ENCODE assay signal across 8 mouse cellular contexts in genomic region chr17:45618941-45619385, GRCm38 (mm10). TPM values are rescaled to one million over a fixed set of nuclear protein-coding genes. Genes with fewer than 3 reads are reported as not detected.
DNase-seq lines count a peak whose midpoint lies in the region; ATAC-seq lines count a peak whose summit lies in the region.

No protein-coding gene starts in this region.

- H3K9ac ChIP-seq in embryonic facial prominence, embryonic 14.5 days (ENCODE audit: low read depth, low read length), result peak overlapping the region; percentile 41; the same call in 1 of the 2 replicates
- no peak overlapping the region for H3K9ac ChIP-seq in hindbrain, embryonic 14.5 days
- peak overlapping the region; percentile 28; the same call in 1 of the 2 replicates for H3K9ac ChIP-seq in neural tube, embryonic 11.5 days (ENCODE audit: low read length)

- H3K4me2 ChIP-seq in embryonic facial prominence, embryonic 14.5 days (ENCODE audit: low read depth, low read length), result peak overlapping the region; percentile 43
- H3K4me2 ChIP-seq in hindbrain, embryonic 14.5 days (replicated peaks), result peak overlapping the region; percentile 17; the same call in 1 of the 2 replicates
- peak overlapping the region; percentile 33 for H3K4me2 ChIP-seq in neural tube, embryonic 11.5 days (ENCODE audit: low read depth)

- 18% methylated on average over 8 of the region's 8 CpGs for WGBS in embryonic facial prominence, embryonic 14.5 days
- WGBS in hindbrain, embryonic 14.5 days, result 17% methylated on average over 8 of the region's 8 CpGs
- 5% methylated on average over 8 of the region's 8 CpGs for WGBS in neural tube, embryonic 11.5 days

- H3K4me1 ChIP-seq in embryonic facial prominence, embryonic 14.5 days (ENCODE audit: control insufficient read depth, insufficient read depth, low read length), result peaks cover 12% of the 10 kb centered on the region; the same call in 1 of the 2 replicates
- H3K4me1 ChIP-seq in hindbrain, embryonic 14.5 days (replicated peaks; ENCODE audit: control insufficient read depth, insufficient read depth, low read length), result no peaks in the 10 kb centered on the region; the same call in 1 of the 2 replicates
- H3K4me1 ChIP-seq in neural tube, embryonic 11.5 days (ENCODE audit: control insufficient read depth, insufficient read depth, low read length), result peaks cover 9% of the 10 kb centered on the region; the same call in 1 of the 2 replicates

- peak overlapping the region; percentile 48 for H3K27ac ChIP-seq in embryonic facial prominence, embryonic 14.5 days (replicated peaks; ENCODE audit: low read depth, low read length)
- H3K27ac ChIP-seq in hindbrain, embryonic 14.5 days, result no peak overlapping the region
- 0 out of 2 replicates have a peak overlapping the region, but pooled peaks have one; percentile 17 for H3K27ac ChIP-seq in neural tube, embryonic 11.5 days (ENCODE audit: low read depth, low read length)

- H3K36me3 ChIP-seq in embryonic facial prominence, embryonic 14.5 days (ENCODE audit: control insufficient read depth, insufficient read depth, low read length), result no peaks in the 10 kb centered on the region
- no peaks in the 10 kb centered on the region for H3K36me3 ChIP-seq in hindbrain, embryonic 14.5 days (replicated peaks; ENCODE audit: control insufficient read depth, insufficient read depth)
- no peaks in the 10 kb centered on the region for H3K36me3 ChIP-seq in neural tube, embryonic 11.5 days (ENCODE audit: control insufficient read depth, insufficient read depth, low read length)

- intact Hi-C loops in gastrocnemius, postnatal 14 days (cut with DNase I; ENCODE audit: low total_unique reads), result no loop called here

- peak; percentile 52 for DNase-seq in gastrocnemius, postnatal 14 days
- DNase-seq in gastrocnemius, postnatal 4 days (ENCODE audit: low spot score in 2 of 2), result no peak
- DNase-seq in embryonic facial prominence, embryonic 14.5 days (ENCODE audit: low spot score), result no peak
- no peak for DNase-seq in hindbrain, embryonic 14.5 days (ENCODE audit: low spot score)
- DNase-seq in liver, result peak; percentile 53
- DNase-seq in neural tube, embryonic 11.5 days (ENCODE audit: low spot score), result no peak
- DNase-seq in right cerebral cortex, adult 18-20 months, result no peak

- no peaks in the 10 kb centered on the region for H3K9me3 ChIP-seq in embryonic facial prominence, embryonic 14.5 days (ENCODE audit: control insufficient read depth, low read length)
- H3K9me3 ChIP-seq in hindbrain, embryonic 14.5 days (ENCODE audit: control insufficient read depth, low read length), result no peaks in the 10 kb centered on the region
- H3K9me3 ChIP-seq in neural tube, embryonic 11.5 days (ENCODE audit: control insufficient read depth, low read length), result no peaks in the 10 kb centered on the region

- H3K27me3 ChIP-seq in embryonic facial prominence, embryonic 14.5 days (replicated peaks; ENCODE audit: control insufficient read depth, insufficient read depth, low read length), result no peaks in the 10 kb centered on the region
- no peaks in the 10 kb centered on the region for H3K27me3 ChIP-seq in hindbrain, embryonic 14.5 days (ENCODE audit: control insufficient read depth, insufficient read depth, low read length)
- H3K27me3 ChIP-seq in neural tube, embryonic 11.5 days (ENCODE audit: control insufficient read depth, insufficient read depth, low read length), result no peaks in the 10 kb centered on the region

- ATAC-seq in embryonic facial prominence, embryonic 14.5 days (ENCODE audit: low read depth), result no peak
- no peak for ATAC-seq in hindbrain, embryonic 14.5 days (ENCODE audit: low FRiP score)
- no peak for ATAC-seq in neural tube, embryonic 11.5 days (ENCODE audit: insufficient read depth, low FRiP score, low TSS enrichment)
- ATAC-seq in monocyte, adult 5-6 weeks (replicated peaks; ENCODE audit: insufficient number of reproducible peaks, low FRiP score, low TSS enrichment, poor library complexity, severe bottlenecking), result no peak

- peak overlapping the region; percentile 10; the same call in 1 of the 2 replicates for H3K4me3 ChIP-seq in embryonic facial prominence, embryonic 14.5 days (ENCODE audit: low read depth, low read length)
- no peak overlapping the region for H3K4me3 ChIP-seq in hindbrain, embryonic 14.5 days (replicated peaks; ENCODE audit: low read length)
- H3K4me3 ChIP-seq in neural tube, embryonic 11.5 days (ENCODE audit: low read depth, low read length), result 0 out of 2 replicates have a peak overlapping the region, but pooled peaks have one; percentile 6

RNA-seq across cellular contexts. Expression of gene Mymx, which starts 17.1 kb away (rescaled TPM):
- 1 to 10 TPM; 6.2 to 7.3 TPM for total RNA-seq in gastrocnemius, postnatal 14 days (2021)
- 10 to 100 TPM; 42.8 to 44.3 TPM for total RNA-seq in gastrocnemius, postnatal 4 days (2021)
- 52.1 and 52.5 TPM in 2 replicates for polyA plus RNA-seq in embryonic facial prominence, embryonic 14.5 days (2014; fragmentation: Nextera tagmentation; extraction: Ambion mirVana)
- polyA plus RNA-seq in hindbrain, embryonic 14.5 days (2014; fragmentation: Nextera tagmentation; extraction: Ambion mirVana), result not detected in 2 replicates
- polyA plus RNA-seq in neural tube, embryonic 11.5 days (2014; fragmentation: Nextera tagmentation; extraction: Ambion mirVana), result 4.8 and 5.3 TPM in 2 replicates
- total RNA-seq in monocyte, adult 5-6 weeks (2017), result not detected in 3 replicates

RNA-seq across cellular contexts. Expression of gene Slc29a1, which starts 19.6 kb away (rescaled TPM):
- total RNA-seq in gastrocnemius, postnatal 14 days (2021), result 10 to 100 TPM; 59.2 to 71.6 TPM
- total RNA-seq in gastrocnemius, postnatal 4 days (2021), result 100 to 1,000 TPM; 148 to 166 TPM
- polyA plus RNA-seq in embryonic facial prominence, embryonic 14.5 days (2014; fragmentation: Nextera tagmentation; extraction: Ambion mirVana), result 96.5 and 110 TPM in 2 replicates
- polyA plus RNA-seq in hindbrain, embryonic 14.5 days (2014; fragmentation: Nextera tagmentation; extraction: Ambion mirVana), result 41.5 and 42.7 TPM in 2 replicates
- polyA plus RNA-seq in neural tube, embryonic 11.5 days (2014; fragmentation: Nextera tagmentation; extraction: Ambion mirVana), result 44.1 and 48.7 TPM in 2 replicates
- total RNA-seq in monocyte, adult 5-6 weeks (2017), result 34.4 to 64.6 TPM (median 37.8 TPM) in 3 replicates

RNA-seq across cellular contexts. Expression of gene Capn11, which starts 40.2 kb away (rescaled TPM):
- under 1 TPM; 0.10 to 0.13 TPM for total RNA-seq in gastrocnemius, postnatal 14 days (2021)
- total RNA-seq in gastrocnemius, postnatal 4 days (2021), result 1 to 10 TPM in 1 of 2 experiments, under 1 TPM in 1; 0.10 to 1.5 TPM
- 0.83 TPM in 1 of 2 replicates, not detected in the other for polyA plus RNA-seq in embryonic facial prominence, embryonic 14.5 days (2014; fragmentation: Nextera tagmentation; extraction: Ambion mirVana)
- 2.3 TPM in 1 of 2 replicates, not detected in the other for polyA plus RNA-seq in hindbrain, embryonic 14.5 days (2014; fragmentation: Nextera tagmentation; extraction: Ambion mirVana)
- polyA plus RNA-seq in neural tube, embryonic 11.5 days (2014; fragmentation: Nextera tagmentation; extraction: Ambion mirVana), result 0.15 and 0.57 TPM in 2 replicates
- total RNA-seq in monocyte, adult 5-6 weeks (2017), result 0.68 TPM in 1 of 3 replicates, not detected in the others

RNA-seq across cellular contexts. Expression of gene Hsp90ab1, which starts 45.9 kb away (rescaled TPM):
- total RNA-seq in gastrocnemius, postnatal 14 days (2021), result 100 to 1,000 TPM; 735 to 778 TPM
- 1,000 to 10,000 TPM; 1,179 to 1,260 TPM for total RNA-seq in gastrocnemius, postnatal 4 days (2021)
- 1,431 and 1,467 TPM in 2 replicates for polyA plus RNA-seq in embryonic facial prominence, embryonic 14.5 days (2014; fragmentation: Nextera tagmentation; extraction: Ambion mirVana)
- 1,324 and 1,355 TPM in 2 replicates for polyA plus RNA-seq in hindbrain, embryonic 14.5 days (2014; fragmentation: Nextera tagmentation; extraction: Ambion mirVana)
- polyA plus RNA-seq in neural tube, embryonic 11.5 days (2014; fragmentation: Nextera tagmentation; extraction: Ambion mirVana), result 1,725 and 1,823 TPM in 2 replicates
- 826 to 1,618 TPM (median 1,101 TPM) in 3 replicates for total RNA-seq in monocyte, adult 5-6 weeks (2017)

RNA-seq across cellular contexts. Expression of gene Slc35b2, which starts 55.3 kb away (rescaled TPM):
- total RNA-seq in gastrocnemius, postnatal 14 days (2021), result 10 to 100 TPM; 25.6 to 28.6 TPM
- total RNA-seq in gastrocnemius, postnatal 4 days (2021), result 10 to 100 TPM; 44.4 to 52.7 TPM
- polyA plus RNA-seq in embryonic facial prominence, embryonic 14.5 days (2014; fragmentation: Nextera tagmentation; extraction: Ambion mirVana), result 139 and 143 TPM in 2 replicates
- 83.1 and 84.2 TPM in 2 replicates for polyA plus RNA-seq in hindbrain, embryonic 14.5 days (2014; fragmentation: Nextera tagmentation; extraction: Ambion mirVana)
- polyA plus RNA-seq in neural tube, embryonic 11.5 days (2014; fragmentation: Nextera tagmentation; extraction: Ambion mirVana), result 101 and 106 TPM in 2 replicates
- 26.7 to 47.1 TPM (median 39.0 TPM) in 3 replicates for total RNA-seq in monocyte, adult 5-6 weeks (2017)

Comparison
In these comparisons a context has a peak if more than half of its experiments do, and no peak if none do; other contexts are left out.
1. DNase-seq: peak in gastrocnemius, postnatal 14 days (single experiment) and liver (single experiment); none in gastrocnemius, postnatal 4 days (0 of 2), embryonic facial prominence, embryonic 14.5 days (single experiment), hindbrain, embryonic 14.5 days (single experiment), neural tube, embryonic 11.5 days (single experiment) and right cerebral cortex, adult 18-20 months (single experiment).
2. RNA of gene Mymx, which starts 17.1 kb away (total RNA-seq): 42.8 to 44.3 TPM in gastrocnemius, postnatal 4 days; 6.2 to 7.3 TPM in gastrocnemius, postnatal 14 days and not detected in monocyte, adult 5-6 weeks; every median in the first group is over 4 times any median in the second.
3. Peak in every context shown above with its lines, with median percentiles within 50 percentile points of each other: H3K4me2 ChIP-seq.